Mouse (Mus musculus) hindbrain, embryonic 12.5 days (tissue): ENCODE measurements at regions not wholly inside any gene's neighbourhood (a gene's known extent, or its start where the extent isn't known, plus 50 kb on each side); places are given as distances from the start of the nearest gene placed in this dataset.

ENCODE experiments used
- ATAC-seq: fragments of 200-750 bp; cut with Nextera tagmentation; 2 replicates; pipeline ENCODE4 v1.8.0; 2017; ENCODE audit warnings: moderate TSS enrichment; ENCODE audit not compliant: low FRiP score
- H3K27ac ChIP-seq: fragments of 300-500 bp; sonication (generic); 2 replicates; pipeline ENCODE4 v1.5.1; 2016; ENCODE audit warnings: mild to moderate bottlenecking
- H3K27me3 ChIP-seq: fragments of 300-500 bp; sonication (generic); 2 replicates; pipeline ENCODE4 v1.6.1; 2016; ENCODE audit warnings: mild to moderate bottlenecking
- H3K36me3 ChIP-seq: fragments of 300-500 bp; sonication (generic); 2 replicates; pipeline ENCODE4 v1.6.1; 2016; ENCODE audit warnings: mild to moderate bottlenecking
- H3K4me1 ChIP-seq: fragments of 300-500 bp; sonication (generic); 2 replicates; pipeline ENCODE4 v1.6.1; 2016
- H3K4me2 ChIP-seq: fragments of 300-500 bp; sonication (generic); replicated peaks from 2 replicates; pipeline ENCODE4 v1.6.1; 2016; ENCODE audit warnings: mild to moderate bottlenecking
- H3K4me3 ChIP-seq: fragments of 300-500 bp; sonication (generic); 2 replicates; pipeline ENCODE4 v1.5.1; 2016; ENCODE audit warnings: mild to moderate bottlenecking
- H3K9ac ChIP-seq: fragments of 300-500 bp; sonication (generic); 2 replicates; pipeline ENCODE4 v1.6.1; 2016; ENCODE audit warnings: mild to moderate bottlenecking, moderate library complexity
- H3K9me3 ChIP-seq: fragments of 300-500 bp; sonication (generic); replicated peaks from 2 replicates; pipeline ENCODE4 v1.6.1; 2016; ENCODE audit warnings: mild to moderate bottlenecking
- WGBS: fragments of 180-500 bp; shearing (Covaris S2); methylation state at CpG from one replicate; pipeline ENCODE4 v1.1.7; 2016; 5-methylcytosine and 5-hydroxymethylcytosine counted together

- H3K4me1 ChIP-seq: 0 out of 2 replicates have a peak, but pooled peaks cover 3% of the 10 kb centered on the region
- no peaks in the 10 kb centered on the region for H3K9me3 ChIP-seq
- 59% methylated on average over 14 of the region's 14 CpGs for WGBS
- H3K9ac ChIP-seq: no peak overlapping the region
- no peak overlapping the region for H3K27ac ChIP-seq
- H3K4me2 ChIP-seq: no peak overlapping the region
- ATAC-seq: no peak
- no peaks in the 10 kb centered on the region for H3K27me3 ChIP-seq
- H3K36me3 ChIP-seq: no peaks in the 10 kb centered on the region
- H3K4me3 ChIP-seq: no peak overlapping the region
Observed at GRCm38 (mm10) chr2:51073040-51073594, 75.8 kb downstream of the Rnd3 start.

GRCm38 (mm10) chr2:51072346-51072885 lies 76.5 kb downstream of the Rnd3 start:
- Histone ChIP-seq H3K9me3 (no peaks in the 10 kb centered on the region), H3K4me3 (no peak overlapping the region), H3K4me2 (no peak overlapping the region), H3K27ac (no peak overlapping the region), H3K27me3 (no peaks in the 10 kb centered on the region), H3K9ac (no peak overlapping the region), H3K4me1 (0 out of 2 replicates have a peak, but pooled peaks cover 3% of the 10 kb centered on the region), H3K36me3 (no peaks in the 10 kb centered on the region)
- WGBS: 70% methylated on average over 6 of the region's 6 CpGs
- ATAC-seq: no peak

GRCm38 (mm10) chr2:51070902-51071301 lies 78.0 kb downstream of the Rnd3 start:
- peaks cover 11% of the 10 kb centered on the region for H3K4me1 ChIP-seq
- no peak for ATAC-seq
- H3K4me2 ChIP-seq: no peak overlapping the region
- H3K9me3 ChIP-seq: no peaks in the 10 kb centered on the region
- H3K36me3 ChIP-seq: no peaks in the 10 kb centered on the region
- WGBS: 65% methylated on average over 2 of the region's 2 CpGs
- no peak overlapping the region for H3K4me3 ChIP-seq
- H3K27me3 ChIP-seq: no peaks in the 10 kb centered on the region
- peak overlapping the region; percentile 7; the same call in 1 of the 2 replicates for H3K27ac ChIP-seq
- H3K9ac ChIP-seq: no peak overlapping the region

GRCm38 (mm10) chr2:51066423-51066831 lies 82.5 kb downstream of the Rnd3 start:
- peak; percentile 94 for ATAC-seq
- 16% methylated on average over 11 of the region's 11 CpGs for WGBS
- H3K4me2 ChIP-seq: peak overlapping the region; percentile 11
- H3K4me3 ChIP-seq: no peak overlapping the region
- H3K9me3 ChIP-seq: no peaks in the 10 kb centered on the region
- H3K9ac ChIP-seq: no peak overlapping the region
- peak overlapping the region; percentile 92 for H3K27ac ChIP-seq
- no peaks in the 10 kb centered on the region for H3K36me3 ChIP-seq
- H3K4me1 ChIP-seq: peaks cover 19% of the 10 kb centered on the region
- H3K27me3 ChIP-seq: no peaks in the 10 kb centered on the region

GRCm38 (mm10) chr2:51065821-51066220 lies 83.1 kb downstream of the Rnd3 start:
- no peaks in the 10 kb centered on the region for H3K9me3 ChIP-seq
- H3K4me1 ChIP-seq: peaks cover 17% of the 10 kb centered on the region
- H3K27ac ChIP-seq: peak overlapping the region; percentile 92
- peak; percentile 21; the same call in 1 of the 2 replicates for ATAC-seq
- no peaks in the 10 kb centered on the region for H3K27me3 ChIP-seq
- H3K4me3 ChIP-seq: no peak overlapping the region
- H3K36me3 ChIP-seq: no peaks in the 10 kb centered on the region
- WGBS: 40% methylated on average over 6 of the region's 6 CpGs
- no peak overlapping the region for H3K4me2 ChIP-seq
- H3K9ac ChIP-seq: no peak overlapping the region

- Histone ChIP-seq H3K27me3 (no peaks in the 10 kb centered on the region), H3K36me3 (no peaks in the 10 kb centered on the region), H3K27ac (peak overlapping the region; percentile 71), H3K4me2 (no peak overlapping the region), H3K4me1 (peaks cover 16% of the 10 kb centered on the region), H3K9me3 (no peaks in the 10 kb centered on the region), H3K4me3 (no peak overlapping the region), H3K9ac (no peak overlapping the region)
- 44% methylated on average over 4 of the region's 4 CpGs for WGBS
- ATAC-seq: no peak
Observed at GRCm38 (mm10) chr2:51064821-51065220, 84.1 kb downstream of the Rnd3 start.

- Histone ChIP-seq H3K4me2 (no peak overlapping the region), H3K9me3 (no peaks in the 10 kb centered on the region), H3K27ac (no peak overlapping the region), H3K36me3 (no peaks in the 10 kb centered on the region), H3K9ac (no peak overlapping the region), H3K4me1 (peaks cover 22% of the 10 kb centered on the region), H3K27me3 (no peaks in the 10 kb centered on the region), H3K4me3 (no peak overlapping the region)
- WGBS: 91% methylated on average over 5 of the region's 5 CpGs
- no peak for ATAC-seq
Observed at GRCm38 (mm10) chr2:51062049-51062448, 86.9 kb downstream of the Rnd3 start.

- Histone ChIP-seq H3K27ac (no peak overlapping the region), H3K9me3 (no peaks in the 10 kb centered on the region), H3K4me1 (peaks cover 11% of the 10 kb centered on the region; the same call in 1 of the 2 replicates), H3K4me2 (no peak overlapping the region), H3K4me3 (no peak overlapping the region), H3K9ac (no peak overlapping the region), H3K27me3 (no peaks in the 10 kb centered on the region), H3K36me3 (no peaks in the 10 kb centered on the region)
- WGBS: 62% methylated on average over 4 of the region's 4 CpGs
- ATAC-seq: no peak
Observed at GRCm38 (mm10) chr2:51058158-51058557, 90.8 kb downstream of the Rnd3 start.

- H3K4me1 ChIP-seq: peaks cover 11% of the 10 kb centered on the region; the same call in 1 of the 2 replicates
- no peak overlapping the region for H3K9ac ChIP-seq
- WGBS: 52% methylated on average over 8 of the region's 8 CpGs
- no peaks in the 10 kb centered on the region for H3K27me3 ChIP-seq
- H3K27ac ChIP-seq: no peak overlapping the region
- ATAC-seq: no peak
- H3K36me3 ChIP-seq: no peaks in the 10 kb centered on the region
- no peak overlapping the region for H3K4me2 ChIP-seq
- no peak overlapping the region for H3K4me3 ChIP-seq
- no peaks in the 10 kb centered on the region for H3K9me3 ChIP-seq
Observed at GRCm38 (mm10) chr2:51056141-51056731, 92.7 kb downstream of the Rnd3 start.

- no peak overlapping the region for H3K9ac ChIP-seq
- peaks cover 11% of the 10 kb centered on the region; the same call in 1 of the 2 replicates for H3K4me1 ChIP-seq
- ATAC-seq: no peak
- H3K36me3 ChIP-seq: no peaks in the 10 kb centered on the region
- 63% methylated on average over 3 of the region's 3 CpGs for WGBS
- no peak overlapping the region for H3K4me2 ChIP-seq
- no peak overlapping the region for H3K4me3 ChIP-seq
- H3K27ac ChIP-seq: no peak overlapping the region
- no peaks in the 10 kb centered on the region for H3K9me3 ChIP-seq
- no peaks in the 10 kb centered on the region for H3K27me3 ChIP-seq
Observed at GRCm38 (mm10) chr2:51055339-51055738, 93.6 kb downstream of the Rnd3 start.

GRCm38 (mm10) chr2:51049834-51050170 lies 99.1 kb downstream of the Rnd3 start:
- no peak overlapping the region for H3K27ac ChIP-seq
- H3K4me2 ChIP-seq: no peak overlapping the region
- no peak overlapping the region for H3K4me3 ChIP-seq
- no peaks in the 10 kb centered on the region for H3K27me3 ChIP-seq
- no peak overlapping the region for H3K9ac ChIP-seq
- peaks cover 10% of the 10 kb centered on the region; the same call in 1 of the 2 replicates for H3K4me1 ChIP-seq
- WGBS: 58% methylated on average over 3 of the region's 3 CpGs
- no peaks in the 10 kb centered on the region for H3K36me3 ChIP-seq
- no peaks in the 10 kb centered on the region for H3K9me3 ChIP-seq
- no peak for ATAC-seq

- no peak overlapping the region for H3K4me3 ChIP-seq
- H3K36me3 ChIP-seq: no peaks in the 10 kb centered on the region
- no peaks in the 10 kb centered on the region for H3K27me3 ChIP-seq
- no peak overlapping the region for H3K27ac ChIP-seq
- H3K4me2 ChIP-seq: no peak overlapping the region
- H3K4me1 ChIP-seq: peaks cover 10% of the 10 kb centered on the region; the same call in 1 of the 2 replicates
- no peak for ATAC-seq
- no peak overlapping the region for H3K9ac ChIP-seq
- H3K9me3 ChIP-seq: no peaks in the 10 kb centered on the region
- WGBS: 77% methylated on average over 8 of the region's 8 CpGs
Observed at GRCm38 (mm10) chr2:51049101-51049833, 99.6 kb downstream of the Rnd3 start.
